Mouse (Mus musculus): ENCODE data around the gene Creb5.

Gene Creb5

DNA sequence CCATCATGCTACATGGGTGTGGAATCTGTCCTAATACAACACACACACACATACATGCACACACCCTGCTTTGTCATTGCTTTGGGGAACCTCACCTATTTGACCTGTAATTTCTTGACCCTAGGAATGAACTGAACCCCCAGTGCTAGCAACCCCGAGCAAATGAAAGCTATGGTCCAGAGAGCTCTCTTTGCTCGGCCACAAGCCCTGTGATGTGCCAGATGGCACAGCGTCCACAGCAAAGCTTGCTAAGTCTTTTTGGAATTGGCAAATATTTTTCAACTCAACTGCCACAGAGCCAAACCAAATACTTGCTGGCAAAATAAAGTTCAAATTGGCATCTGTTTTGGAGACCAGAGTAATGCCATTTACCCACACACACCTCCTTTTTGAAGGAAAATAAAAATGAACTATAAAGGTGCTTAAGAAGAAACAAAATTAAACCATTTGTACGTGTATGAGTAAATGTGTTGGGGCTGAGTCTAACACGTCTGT is 324.4 kb downstream of the Creb5 start:
- ChIA-PET CTCF (interaction anchor here in 1 of 4 experiments (0.5 kb wide), 1 partner anchor 41 kb away, joined by 3 read pairs; no protein-coding TSS in a partner anchor), POLR2A (no interaction called here)

GRCm38 (mm10) chr6:53612681-53613080 is 325.6 kb downstream of the Creb5 start:
- ChIA-PET POLR2A (no interaction called here), CTCF (no interaction called here)

- ChIA-PET CTCF (no interaction called here), POLR2A (interaction anchor here in 1 of 4 experiments (0.5 kb wide), 1 partner anchor 451 kb away, joined by 3 read pairs; no protein-coding TSS in a partner anchor)
These were observed 328.6 kb downstream of the Creb5 start for GRCm38 (mm10) chr6:53615440-53616211.

DNA sequence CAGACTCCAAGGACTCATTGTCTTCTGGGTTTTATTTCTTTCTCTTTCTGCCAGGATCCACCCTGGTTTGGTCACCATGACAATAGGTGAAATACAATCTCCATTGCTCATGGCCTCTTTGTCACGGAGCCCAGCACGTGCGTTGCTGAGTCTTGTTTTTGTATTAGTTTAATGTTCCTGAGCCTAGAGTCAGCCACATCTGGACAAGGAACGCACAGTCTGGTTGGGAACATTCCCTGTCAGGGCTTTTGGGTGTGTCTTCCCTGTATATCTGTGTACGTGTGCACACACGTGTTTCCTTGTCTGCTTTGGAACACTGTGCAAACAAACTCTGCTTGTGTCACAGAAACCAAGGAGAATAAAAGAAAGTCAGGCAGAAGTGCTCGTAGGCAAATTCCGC is 331.1 kb downstream of the Creb5 start:
- CTCF ChIA-PET: no interaction called here
- POLR2A ChIA-PET: no interaction called here

DNA sequence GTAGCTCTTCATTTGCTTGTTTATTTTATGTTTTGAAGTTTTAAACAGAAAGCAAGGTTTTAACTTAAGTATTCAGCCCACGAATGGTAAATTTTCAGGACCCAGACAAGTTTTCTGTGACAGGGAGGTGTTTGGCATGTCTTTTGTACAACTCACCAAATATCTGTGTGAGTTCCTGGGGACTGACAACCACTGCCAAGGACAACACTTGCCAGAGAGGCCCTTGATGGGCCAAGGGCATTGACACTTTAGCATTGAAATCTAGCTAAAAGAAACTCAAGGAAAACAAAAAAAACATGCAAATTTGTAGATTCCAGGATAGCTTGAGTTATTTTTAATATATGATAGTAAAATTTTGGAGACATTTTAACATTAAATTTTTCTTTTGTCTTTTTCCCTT is 332.6 kb downstream of the Creb5 start:
- ChIA-PET POLR2A (no interaction called here), CTCF (interaction anchor here in 1 of 4 experiments (0.6 kb wide), 1 partner anchor 611 kb away, joined by 5 read pairs; no protein-coding TSS in a partner anchor)

- ChIA-PET CTCF (no interaction called here), POLR2A (interaction anchor here in 1 of 4 experiments (1.4 kb wide), 1 partner anchor 16 kb away, joined by 3 read pairs; no protein-coding TSS in a partner anchor)
These were observed 334.2 kb downstream of the Creb5 start for GRCm38 (mm10) chr6:53621295-53621694.

DNA sequence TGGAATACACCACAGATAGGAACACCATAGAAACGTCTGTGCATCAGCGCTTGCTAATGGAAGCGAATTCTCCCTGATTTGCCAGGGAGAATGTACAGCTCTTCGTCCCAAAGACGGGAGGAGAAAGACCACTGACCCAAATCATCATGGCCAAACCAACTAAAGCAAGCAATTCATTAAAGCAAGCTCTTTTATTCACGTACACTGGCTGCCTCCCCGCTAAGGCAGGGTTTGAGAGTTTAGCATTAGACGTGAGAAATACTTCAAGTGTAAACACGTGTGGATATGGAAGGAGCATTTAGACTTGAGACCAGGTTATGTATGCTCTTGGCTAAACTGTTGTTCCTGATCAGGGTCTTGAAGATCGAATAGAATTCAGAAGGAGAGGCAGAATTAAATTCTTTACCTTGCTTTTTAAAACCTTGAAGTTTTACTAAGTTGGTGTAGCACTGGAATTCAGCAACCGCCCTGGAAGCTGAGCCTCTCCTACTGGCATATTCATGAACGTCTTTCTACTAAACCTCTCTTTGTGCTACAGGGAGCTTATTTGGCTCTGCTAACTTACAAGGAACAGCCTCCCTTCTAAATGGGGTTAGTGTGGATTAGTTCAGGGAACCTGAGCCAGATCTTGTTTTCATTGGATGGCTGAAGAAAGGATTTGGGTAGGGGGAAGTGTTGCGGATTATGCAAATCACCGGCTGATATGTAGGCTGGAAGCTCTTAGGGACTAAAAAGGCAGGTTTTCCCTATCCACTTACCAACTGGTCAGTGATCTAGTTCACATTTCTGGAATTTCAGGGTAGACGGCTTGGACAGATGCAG is 337.6 kb downstream of the Creb5 start:
- POLR2A ChIA-PET: interaction anchor here in 1 of 4 experiments (0.5 to 0.9 kb wide), 2 partner anchors 10 to 1947 kb away, joined by 3 to 4 read pairs; no protein-coding TSS in a partner anchor
- CTCF ChIA-PET: interaction anchor here in 1 of 4 experiments (0.7 kb wide), 1 partner anchor 977 kb away, joined by 3 read pairs; no protein-coding TSS in a partner anchor

DNA sequence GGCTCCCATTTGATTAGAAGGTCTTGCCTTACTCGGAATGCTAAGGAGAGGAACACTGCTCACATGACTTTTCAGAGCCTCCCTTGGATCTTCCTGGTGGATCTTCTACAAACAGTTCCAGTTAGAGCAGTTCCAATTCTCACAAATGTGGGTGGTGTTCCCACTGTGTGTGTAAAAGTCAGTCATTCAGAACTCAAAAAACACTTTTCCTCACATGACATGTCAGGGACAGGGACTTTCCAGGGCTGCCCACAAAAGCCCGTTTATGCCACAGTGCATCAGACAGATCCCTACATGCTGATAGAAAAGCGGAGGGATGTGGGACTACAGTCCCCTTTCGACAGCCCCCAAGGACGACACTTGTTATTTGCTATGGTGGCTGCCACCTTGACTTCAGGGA is 339.0 kb downstream of the Creb5 start:
- POLR2A ChIA-PET: no interaction called here
- CTCF ChIA-PET: no interaction called here

GRCm38 (mm10) chr6:53628714-53629113 is 341.6 kb downstream of the Creb5 start:
- ChIA-PET CTCF (no interaction called here), POLR2A (interaction anchor here in 1 of 4 experiments (1.5 kb wide), 1 partner anchor 12 kb away, joined by 4 read pairs; no protein-coding TSS in a partner anchor)

- ChIA-PET CTCF (no interaction called here), POLR2A (no interaction called here)
These were observed 348.4 kb downstream of the Creb5 start for GRCm38 (mm10) chr6:53635453-53635852.

- CTCF ChIA-PET: no interaction called here
- POLR2A ChIA-PET: interaction anchor here in 1 of 4 experiments (1.3 kb wide), 1 partner anchor 11 kb away, joined by 3 read pairs; no protein-coding TSS in a partner anchor
These were observed 350.6 kb downstream of the Creb5 start for GRCm38 (mm10) chr6:53637356-53638351.

DNA sequence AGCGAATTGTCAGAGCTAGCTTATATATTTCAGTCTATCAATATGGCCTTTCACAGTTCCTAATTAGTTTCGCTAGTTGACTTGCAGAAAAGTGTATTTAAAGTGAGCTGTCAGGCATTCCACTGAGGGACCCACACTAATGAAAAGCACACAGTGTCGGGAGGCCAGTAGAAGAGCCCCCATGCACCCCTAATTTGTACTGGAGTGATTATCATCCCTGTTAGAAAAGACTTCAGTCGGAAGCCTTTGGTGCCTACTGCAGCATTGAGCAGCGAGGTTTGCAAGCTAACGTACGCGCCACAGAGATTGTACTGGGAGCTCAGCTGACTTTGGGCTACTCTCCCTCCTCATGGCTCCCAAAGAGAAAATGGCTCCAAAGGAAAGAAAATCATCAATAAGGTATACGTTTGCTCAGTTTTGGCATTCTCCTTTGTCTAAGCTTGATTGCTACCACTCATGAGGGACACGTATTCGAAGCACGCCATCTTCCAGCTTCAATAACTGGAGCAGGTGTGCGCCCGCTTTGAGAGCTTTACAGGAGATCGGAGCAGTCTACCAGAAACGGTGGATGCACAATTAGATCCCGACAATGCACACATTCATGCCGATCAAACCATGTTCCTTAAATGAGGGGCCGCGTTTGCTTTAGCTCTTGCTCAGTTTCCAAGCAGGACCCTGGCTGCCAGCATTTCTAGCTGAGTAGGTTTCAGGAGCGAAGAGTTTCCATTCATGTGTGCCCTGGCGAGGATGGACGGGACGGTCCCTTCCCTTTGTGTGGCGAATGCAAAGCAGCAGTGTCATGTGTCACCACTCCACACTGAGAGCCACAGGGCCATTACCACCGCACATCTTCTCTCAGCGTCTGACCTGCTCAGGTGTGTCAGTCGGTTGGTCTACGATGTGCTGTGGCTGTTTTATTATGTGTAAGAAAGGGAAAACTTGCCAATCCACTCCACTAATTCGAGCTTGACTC is 354.8 kb downstream of the Creb5 start:
- POLR2A ChIA-PET: interaction anchor here in 1 of 4 experiments (0.6 to 1.1 kb wide), 3 partner anchors 13 to 147 kb away, joined by 3 to 4 read pairs (median 4); no protein-coding TSS in a partner anchor
- CTCF ChIA-PET: no interaction called here

GRCm38 (mm10) chr6:53642826-53643356 is 355.8 kb downstream of the Creb5 start:
- ChIA-PET POLR2A (no interaction called here), CTCF (no interaction called here)

- ChIA-PET CTCF (no interaction called here), POLR2A (no interaction called here)
These were observed 356.4 kb downstream of the Creb5 start for GRCm38 (mm10) chr6:53643481-53643880.

DNA sequence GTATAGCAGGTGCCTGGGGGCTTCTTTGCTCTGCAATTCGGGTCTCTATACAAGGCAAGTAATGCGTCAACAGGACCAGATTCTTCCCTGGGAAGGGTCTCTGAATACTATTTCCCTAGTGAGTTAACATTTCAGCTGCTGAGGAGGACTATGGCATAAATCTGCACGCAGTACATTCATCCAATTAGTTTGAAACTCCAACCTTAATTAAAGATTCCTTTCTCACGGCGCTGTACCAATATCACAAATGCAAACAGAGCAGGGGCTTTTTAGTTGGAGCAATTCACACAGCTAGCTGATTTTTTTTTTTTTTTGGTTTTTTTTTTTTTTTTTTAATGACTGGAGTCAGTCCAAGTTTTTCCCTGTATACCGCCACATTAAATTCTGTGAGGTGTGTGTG is 357.0 kb downstream of the Creb5 start:
- ChIA-PET POLR2A (no interaction called here), CTCF (no interaction called here)

DNA sequence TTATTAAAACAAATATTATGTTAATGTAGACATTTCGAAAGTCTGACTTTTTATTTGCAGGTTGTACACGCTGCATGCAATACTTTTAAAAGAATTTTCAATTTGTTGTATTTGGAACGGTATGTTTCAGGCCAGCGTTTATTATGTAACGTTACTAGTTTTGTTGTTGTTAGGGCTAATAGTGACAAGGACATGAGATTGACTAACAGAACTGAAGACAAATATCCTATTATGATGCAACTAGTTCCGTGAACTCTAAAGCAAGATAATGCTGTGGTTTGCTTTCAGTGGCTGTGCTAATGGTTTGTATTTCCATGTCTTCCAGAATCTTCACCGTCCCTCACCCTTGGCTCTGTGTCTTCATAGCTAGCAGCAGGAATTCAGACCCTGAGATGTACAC is 357.9 kb downstream of the Creb5 start:
- ChIA-PET POLR2A (no interaction called here), CTCF (no interaction called here)

DNA sequence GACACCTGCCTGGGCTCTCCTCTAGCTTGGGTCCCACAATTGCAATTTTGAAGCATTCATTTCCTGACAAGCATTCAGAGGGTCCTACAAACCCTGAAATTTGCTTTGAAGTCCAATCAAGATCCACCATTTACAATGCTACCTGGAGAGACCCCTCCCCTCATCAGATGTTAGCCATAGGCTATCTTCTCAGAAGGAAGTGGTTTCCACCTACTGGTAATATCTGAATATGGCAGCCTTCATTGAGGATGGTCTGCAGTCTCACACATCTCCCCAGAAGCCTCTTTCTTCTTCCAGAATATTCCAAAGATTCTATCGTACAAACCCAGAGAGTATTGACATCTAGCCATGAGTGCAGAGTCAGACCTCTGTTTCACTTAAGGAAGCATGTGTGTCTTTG is 362.7 kb downstream of the Creb5 start:
- ChIA-PET POLR2A (interaction anchor here in 1 of 4 experiments (1.5 kb wide), 1 partner anchor 13 kb away, joined by 3 read pairs; no protein-coding TSS in a partner anchor), CTCF (no interaction called here)

- CTCF ChIA-PET: no interaction called here
- POLR2A ChIA-PET: no interaction called here
These were observed 365.6 kb downstream of the Creb5 start for GRCm38 (mm10) chr6:53652691-53653090.
